Mouse (Mus musculus) cortical plate, adult 2 months (tissue): ENCODE results near the gene Foxc1.

Source experiments
- CTCF ChIP-seq: fragments of 200-500 bp; IDR thresholded peaks from 2 replicates; pipeline ENCODE4 v1.5.1; 2011; ENCODE audit warnings: mild to moderate bottlenecking, control low read depth, low read length; ENCODE audit not compliant: insufficient read depth; ENCODE audit errors: extremely low read depth
- POLR2A ChIP-seq: fragments of 200-500 bp; IDR thresholded peaks from 2 replicates; pipeline ENCODE4 v1.6.1; 2011; ENCODE audit warnings: mild to moderate bottlenecking, low read length, control low read depth; ENCODE audit not compliant: insufficient read depth; ENCODE audit errors: extremely low read depth

DNA sequence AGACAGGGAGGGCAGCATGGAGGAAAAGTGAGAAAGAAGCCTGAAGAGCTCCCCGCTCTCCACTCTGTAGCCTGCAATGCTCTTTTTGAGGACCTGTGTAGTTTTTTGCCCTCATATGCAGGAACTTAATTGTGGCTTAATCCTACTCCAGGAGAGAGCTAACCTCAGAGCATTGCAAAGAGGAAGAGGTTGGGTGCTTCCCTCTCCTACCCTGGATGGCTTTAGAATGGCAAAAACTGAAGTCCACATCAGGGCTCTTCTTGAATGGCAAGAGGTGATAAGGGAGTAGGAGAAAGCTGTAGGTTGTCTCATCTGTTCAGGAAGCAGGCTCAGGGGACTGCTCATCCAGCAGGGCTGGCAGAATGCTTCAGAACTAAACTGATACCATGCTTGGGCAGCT, 18.7 kb downstream of the Foxc1 start:
- TF ChIP-seq CTCF (no peak), POLR2A (no peak)
